Mouse (Mus musculus) fat pad, adult 2 months (tissue): ENCODE measurements around the gene Alkbh5.
"Not testable (repeated sequence)": the region's sequence is repeated elsewhere in the genome, so short reads cannot be mapped to it uniquely, and the experiment has no call there.

Source experiments
- DNase-seq: peaks from one replicate; pipeline ENCODE4 v3.0.0-alpha.2; 2011; ENCODE audit warnings: low read depth, low spot score; ENCODE audit errors: extremely low read depth

Alkbh5 gene

DNA sequence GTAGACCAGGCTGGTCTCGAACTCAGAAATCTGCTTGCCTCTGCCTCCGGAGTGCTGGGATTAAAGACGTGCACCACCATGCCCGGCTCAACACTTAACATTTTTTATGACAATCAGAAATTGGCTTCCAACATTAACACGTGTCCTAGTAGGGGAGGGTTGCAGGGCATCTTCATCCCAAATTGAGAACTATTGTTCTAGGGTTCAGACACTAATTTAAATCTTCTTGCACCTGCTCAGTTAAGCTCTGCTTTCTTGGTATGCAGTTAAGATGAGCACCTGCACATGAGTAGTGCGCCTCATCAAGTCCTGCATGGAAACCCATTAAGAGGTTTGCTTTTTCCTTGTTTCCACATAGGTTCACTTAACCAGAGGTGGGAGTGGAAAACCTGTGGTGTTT lies 5.7 kb downstream of the Alkbh5 start:
- no peak for DNase-seq

DNA sequence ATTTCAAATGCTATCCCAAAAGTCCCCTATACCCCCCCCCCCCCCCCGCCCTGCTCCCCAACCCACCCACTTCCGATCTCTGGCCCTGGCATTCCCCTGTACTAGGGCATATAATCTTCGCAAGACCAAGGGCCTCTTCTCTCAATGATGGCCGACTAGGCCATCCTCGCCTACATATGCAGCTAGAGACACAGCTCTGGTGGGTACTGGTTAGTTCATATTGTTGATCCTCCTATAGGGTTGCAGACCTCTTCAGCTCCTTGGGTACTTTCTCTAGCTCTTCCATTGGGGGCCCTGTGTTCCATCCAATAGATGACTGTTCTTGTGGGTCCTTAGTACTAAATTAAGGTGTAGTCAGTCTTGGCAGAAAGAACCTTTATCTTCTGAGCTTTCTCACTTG lies 7.0 kb downstream of the Alkbh5 start:
- DNase-seq = not testable (repeated sequence)

DNA sequence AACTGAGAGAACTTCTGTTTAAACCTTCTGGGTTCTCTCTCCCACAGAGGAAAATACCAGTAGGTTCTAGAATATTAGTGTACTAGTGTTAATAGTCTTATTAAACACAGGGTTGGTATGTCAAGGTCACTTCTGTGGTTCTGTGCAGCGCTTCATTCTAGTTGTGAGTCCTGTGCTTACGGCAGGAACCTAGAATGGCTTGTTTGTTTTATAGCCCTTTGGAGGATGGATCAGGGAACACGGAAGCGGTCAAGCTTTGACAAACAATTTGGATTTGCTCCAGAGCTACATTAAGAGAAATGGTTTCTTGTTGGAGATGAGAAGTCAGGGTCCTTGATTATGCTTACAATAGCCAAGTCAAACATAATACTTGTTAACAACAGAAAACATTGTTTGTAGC lies 9.3 kb downstream of the Alkbh5 start:
- no peak for DNase-seq

DNA sequence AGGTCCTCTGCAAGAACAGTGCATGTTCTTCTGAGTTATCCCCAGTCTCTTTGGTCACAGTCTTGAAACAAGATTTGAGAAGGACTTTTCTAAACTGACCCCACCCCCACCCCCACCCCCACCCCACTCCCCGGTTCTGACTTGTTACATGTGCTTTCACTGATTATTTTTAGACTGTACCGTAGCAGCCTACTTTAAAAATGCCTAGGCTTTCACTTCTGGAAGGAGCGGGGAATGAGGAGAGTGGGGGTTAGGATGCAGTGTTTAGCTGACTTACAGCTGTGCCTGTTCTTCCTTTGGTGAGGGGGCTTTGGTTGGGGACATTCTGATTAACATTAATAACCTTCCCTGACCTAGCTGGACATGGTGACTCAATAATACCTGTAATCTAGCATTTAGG lies 11.9 kb downstream of the Alkbh5 start:
- no peak for DNase-seq

DNA sequence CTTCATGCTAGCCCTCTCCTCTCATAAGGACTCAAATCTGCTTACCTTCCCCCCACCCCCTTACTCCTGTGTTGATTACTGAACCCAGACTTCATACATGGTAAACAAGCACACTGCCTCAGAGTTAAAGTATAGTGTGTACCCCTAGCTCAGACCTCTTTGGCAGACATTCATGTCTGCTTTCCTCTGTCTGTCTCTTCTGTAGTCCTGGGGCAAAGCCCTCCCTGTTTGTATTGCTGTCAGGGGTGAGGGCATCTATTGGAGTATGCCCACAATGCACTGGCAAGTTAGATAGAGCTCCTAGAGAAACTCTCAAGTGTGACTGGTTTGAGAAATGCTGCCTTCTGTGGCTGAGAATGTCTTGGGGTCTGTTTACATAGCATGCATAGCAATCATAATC lies 16.9 kb downstream of the Alkbh5 start:
- DNase-seq = no peak

DNA sequence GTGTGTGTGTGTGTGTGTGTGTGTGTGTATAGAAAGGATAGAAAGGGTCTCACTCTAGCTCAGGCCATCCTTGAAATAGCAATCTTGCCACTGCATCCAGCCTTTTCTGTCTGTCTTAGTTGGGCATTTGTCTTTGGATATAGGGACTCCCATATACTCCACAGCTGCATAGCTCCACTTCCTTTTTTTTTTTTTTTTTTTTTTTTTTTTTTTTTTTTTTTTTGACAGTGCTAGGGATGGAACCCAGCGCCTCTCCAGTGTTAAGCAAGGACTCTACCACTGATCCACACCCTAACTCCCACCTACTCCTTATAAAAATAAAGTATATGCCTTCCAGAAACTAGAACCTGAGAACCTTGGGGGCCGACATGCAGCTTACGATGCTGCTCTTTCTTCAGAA lies 21.5 kb downstream of the Alkbh5 start:
- no peak for DNase-seq

DNA sequence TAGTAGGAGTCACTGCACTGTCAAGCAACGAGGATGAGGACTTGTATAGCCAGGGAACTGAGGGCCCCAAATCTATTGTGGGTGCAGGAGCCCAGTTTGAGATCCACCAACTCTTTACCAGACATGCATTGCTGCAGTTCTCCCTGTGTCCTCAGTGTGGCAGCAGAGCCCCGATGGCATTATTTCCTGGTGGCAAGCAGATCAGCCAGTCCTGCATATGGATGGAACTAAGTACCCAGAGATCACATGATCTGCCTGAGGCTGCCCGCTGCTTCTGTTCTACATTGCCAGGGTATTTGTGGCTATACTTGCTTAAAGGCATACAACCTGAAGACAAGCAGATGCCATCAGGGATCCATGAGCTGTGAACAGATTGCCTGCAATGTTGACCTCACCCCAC lies 23.2 kb downstream of the Alkbh5 start:
- DNase-seq = no peak

DNA sequence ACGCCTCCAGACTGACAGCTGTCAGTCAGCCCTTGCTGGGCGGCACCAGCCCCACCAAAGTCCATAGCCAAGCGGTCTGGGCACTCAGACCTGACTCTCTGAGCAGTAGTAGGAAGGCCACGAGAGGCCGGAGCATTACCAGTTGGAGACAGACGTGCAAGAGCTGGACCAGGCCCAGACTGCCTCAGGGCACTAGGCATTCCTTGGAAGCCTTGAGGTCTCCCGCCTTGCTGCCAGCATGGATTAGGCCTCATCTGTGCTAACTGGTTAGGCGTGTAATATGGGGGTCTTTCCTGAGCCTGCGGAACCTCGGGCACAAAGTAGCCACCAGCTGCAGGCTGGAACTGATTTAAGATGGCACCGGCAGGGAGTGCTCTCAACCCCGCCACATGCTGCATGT lies 37.8 kb downstream of the Alkbh5 start:
- DNase-seq = not testable (repeated sequence)
